Mouse (Mus musculus): ENCODE results near the gene Gnptab. TPM values are rescaled to one million over a fixed set of nuclear protein-coding genes. Genes with fewer than 3 reads are reported as not detected.

Gnptab gene
- polyA plus RNA-seq, 1 experiment from 2014 or later: 8.0 TPM

DNA sequence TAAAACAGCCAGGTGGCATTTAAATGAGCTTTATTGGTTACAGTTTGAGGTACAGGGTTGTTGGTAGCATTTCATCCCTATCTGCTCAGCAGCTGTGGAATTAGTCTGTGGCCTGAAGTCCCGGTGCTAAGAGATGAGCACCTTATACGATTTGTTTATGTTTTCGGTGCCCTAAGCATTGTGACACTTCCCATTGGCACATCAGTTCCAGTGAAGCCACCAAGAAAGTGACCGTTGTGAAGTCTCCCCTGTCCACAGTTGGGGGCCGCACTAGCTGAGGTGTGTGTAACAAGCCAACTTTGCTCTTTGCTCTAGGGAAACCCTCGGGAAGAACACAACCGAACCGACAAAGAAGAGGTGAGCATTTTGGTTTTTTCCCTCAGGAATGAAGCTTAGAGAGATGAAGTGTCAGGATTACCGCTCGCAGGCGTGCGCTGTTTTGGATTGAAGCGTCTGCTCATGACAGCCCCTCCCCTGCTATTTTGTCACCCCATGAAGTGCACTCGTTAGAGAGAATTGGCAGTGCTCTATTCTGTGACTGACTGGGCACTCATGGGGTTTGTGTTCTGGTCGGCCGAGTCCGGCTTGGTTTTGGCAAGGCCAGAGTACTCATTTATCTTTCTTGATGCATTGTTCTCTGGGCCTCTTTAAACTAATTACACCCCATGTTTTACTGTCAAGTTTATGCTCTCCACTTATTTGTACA, 33.5 kb downstream of the Gnptab start:
- 53% methylated on average over 17 of the region's 17 CpGs for WGBS
- Histone ChIP-seq H3K9me3 (no peaks in the 10 kb centered on the region), H3K36me3 (peaks cover 12% of the 10 kb centered on the region), H3K27ac (no peak overlapping the region), H3K4me1 (replicated peaks) (peaks cover 5% of the 10 kb centered on the region), H3K27me3 (no peaks in the 10 kb centered on the region), H3K4me2 (no peak overlapping the region), H3K9ac (replicated peaks) (no peak overlapping the region), H3K4me3 (replicated peaks) (no peak overlapping the region)
- peak; percentile 20; the same call in 1 of the 2 replicates for ATAC-seq (ENCODE audit: insufficient number of reproducible peaks, insufficient read depth, low FRiP score, low TSS enrichment, low read depth)

DNA sequence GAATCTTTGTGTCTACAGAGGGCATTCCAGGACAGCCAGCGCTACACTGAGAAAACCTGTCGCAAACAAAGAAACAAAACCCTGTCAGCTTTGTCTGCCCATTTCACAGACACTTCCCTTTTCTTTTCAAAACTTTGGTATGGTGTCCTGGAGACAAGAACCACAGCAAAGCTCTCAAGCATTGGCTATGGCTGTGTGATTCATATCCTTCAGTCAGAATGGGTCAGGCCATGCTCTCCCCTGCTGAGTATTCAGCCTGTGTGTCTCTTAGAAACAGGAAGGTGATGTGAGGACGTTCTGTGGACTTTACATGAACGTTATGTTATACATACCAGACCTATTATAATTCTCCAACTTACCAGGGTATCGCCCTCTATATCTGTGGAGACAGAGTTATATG, 38.8 kb downstream of the Gnptab start:
- 92% methylated on average over 5 of the region's 5 CpGs for whole genome bisulfite sequencing

DNA sequence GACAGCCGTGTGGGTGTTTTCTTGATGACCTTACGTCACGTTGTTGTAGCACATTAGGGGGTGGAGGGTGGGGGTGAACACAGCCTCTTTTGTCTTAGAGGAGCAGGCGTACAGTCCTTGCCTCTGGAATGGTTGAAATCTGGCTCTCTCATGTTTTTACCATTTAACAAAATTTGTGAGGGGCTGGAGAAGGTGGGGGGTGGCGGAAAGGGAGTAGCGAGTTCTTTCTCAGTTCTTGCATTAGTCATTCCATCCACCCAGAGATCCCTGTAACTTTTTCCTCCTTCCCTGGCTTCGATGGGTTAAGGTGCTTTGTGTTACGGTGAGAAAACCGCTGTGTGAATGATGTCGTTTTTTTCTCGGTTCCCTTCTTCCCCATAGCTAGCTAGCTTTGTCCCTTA, 41.2 kb downstream of the Gnptab start:
- H3K4me2 ChIP-seq: no peak overlapping the region
- H3K9ac ChIP-seq (replicated peaks): no peak overlapping the region
- H3K27me3 ChIP-seq: no peaks in the 10 kb centered on the region
- H3K4me1 ChIP-seq (replicated peaks): no peaks in the 10 kb centered on the region
- peaks cover 29% of the 10 kb centered on the region for H3K36me3 ChIP-seq
- no peaks in the 10 kb centered on the region for H3K9me3 ChIP-seq
- 81% methylated on average over 11 of the region's 11 CpGs for WGBS
- no peak overlapping the region for H3K4me3 ChIP-seq (replicated peaks)
- ATAC-seq (ENCODE audit: insufficient number of reproducible peaks, insufficient read depth, low FRiP score, low TSS enrichment, low read depth): no peak
- H3K27ac ChIP-seq: no peak overlapping the region

More for the DNA sequence above, 38.8 kb downstream of the Gnptab start:
- no peak for ATAC-seq (ENCODE audit: insufficient number of reproducible peaks, insufficient read depth, low FRiP score, low TSS enrichment, low read depth)
- Histone ChIP-seq H3K4me2 (no peak overlapping the region), H3K9ac (replicated peaks) (no peak overlapping the region), H3K9me3 (no peaks in the 10 kb centered on the region), H3K27me3 (no peaks in the 10 kb centered on the region), H3K36me3 (peaks cover 22% of the 10 kb centered on the region), H3K4me1 (replicated peaks) (no peaks in the 10 kb centered on the region), H3K27ac (no peak overlapping the region), H3K4me3 (replicated peaks) (no peak overlapping the region)

DNA sequence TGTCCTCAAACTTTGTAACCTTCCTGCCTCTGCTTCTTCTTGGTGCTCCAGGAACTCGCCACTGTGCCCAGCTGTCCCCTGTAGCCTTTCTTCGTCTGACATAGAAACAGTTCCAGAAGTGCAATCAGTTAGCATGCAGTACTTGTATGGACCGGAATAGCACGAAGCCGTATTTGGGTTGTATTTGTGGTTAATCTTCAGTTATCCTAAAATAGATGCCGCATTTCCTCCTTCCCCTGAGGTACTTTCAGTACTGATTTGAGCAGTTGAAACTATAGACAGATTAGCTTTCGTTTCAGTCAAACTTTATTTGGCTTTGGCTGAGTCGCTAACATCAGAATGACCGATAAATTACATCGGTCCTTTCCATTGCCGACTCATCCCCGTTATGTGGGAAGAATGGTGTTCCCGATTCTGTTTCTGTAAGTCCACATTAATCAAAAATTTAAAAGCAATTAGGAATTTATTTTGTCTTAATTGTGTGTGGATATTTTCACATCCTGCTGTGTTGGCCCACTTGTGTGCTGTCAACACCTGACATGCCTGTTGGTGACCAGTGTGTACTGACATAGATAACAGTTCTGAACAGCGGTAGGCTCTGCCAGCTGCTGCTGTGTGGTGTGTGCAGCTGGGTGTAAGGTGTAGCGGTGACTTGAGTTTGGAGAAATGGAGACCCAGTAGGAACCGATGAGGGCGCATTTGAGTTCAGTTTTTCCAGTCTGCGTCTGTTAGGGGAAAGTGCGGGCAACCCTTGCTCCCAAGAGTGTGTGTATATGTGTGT, 41.9 kb downstream of the Gnptab start:
- Histone ChIP-seq H3K4me3 (replicated peaks) (no peak overlapping the region), H3K4me1 (replicated peaks) (no peaks in the 10 kb centered on the region), H3K4me2 (no peak overlapping the region), H3K27ac (no peak overlapping the region), H3K9ac (replicated peaks) (no peak overlapping the region), H3K36me3 (peaks cover 23% of the 10 kb centered on the region; the same call in 1 of the 2 replicates), H3K9me3 (no peaks in the 10 kb centered on the region), H3K27me3 (no peaks in the 10 kb centered on the region)
- 93% methylated on average over 19 of the region's 19 CpGs for WGBS
- no peak for ATAC-seq (ENCODE audit: insufficient number of reproducible peaks, insufficient read depth, low FRiP score, low TSS enrichment, low read depth)

DNA sequence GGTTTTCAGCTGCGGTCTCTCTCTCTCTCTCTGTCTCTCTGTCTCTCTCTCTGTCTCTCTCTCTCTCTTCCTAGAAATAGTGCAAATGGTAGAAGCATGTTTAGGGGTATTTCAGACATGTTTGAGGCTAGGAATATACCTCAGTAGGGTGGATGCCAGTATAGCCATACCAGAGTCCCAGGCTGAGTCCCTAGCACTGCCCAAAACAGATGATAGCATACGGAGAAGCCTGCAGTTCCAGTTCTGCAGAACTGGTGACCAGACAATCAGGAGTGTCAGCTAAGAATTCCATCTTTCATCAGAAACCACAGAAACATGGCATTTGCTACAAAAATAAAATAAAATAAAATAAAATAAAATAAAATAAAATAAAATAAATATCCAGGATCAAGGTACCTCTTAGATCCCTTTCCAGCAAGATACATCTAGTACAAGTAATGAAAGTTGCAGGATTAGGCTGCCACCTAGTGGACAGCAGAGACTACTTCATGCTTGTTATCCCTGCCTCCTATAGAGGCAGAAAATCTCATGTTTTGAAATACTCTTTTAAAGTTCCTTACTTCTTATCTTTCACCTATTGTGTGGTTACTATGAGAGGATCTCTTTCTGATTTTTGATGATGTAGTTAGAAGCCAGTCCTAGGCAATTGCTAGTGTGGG, 47.4 kb downstream of the Gnptab start:
- Histone ChIP-seq H3K4me3 (replicated peaks) (no peak overlapping the region), H3K9me3 (no peaks in the 10 kb centered on the region), H3K4me1 (replicated peaks) (no peaks in the 10 kb centered on the region), H3K9ac (replicated peaks) (no peak overlapping the region), H3K27me3 (no peaks in the 10 kb centered on the region), H3K36me3 (peaks cover 32% of the 10 kb centered on the region), H3K27ac (no peak overlapping the region), H3K4me2 (no peak overlapping the region)
- 98% methylated on average over 2 of the region's 2 CpGs for WGBS
- no peak for ATAC-seq (ENCODE audit: insufficient number of reproducible peaks, insufficient read depth, low FRiP score, low TSS enrichment, low read depth)

DNA sequence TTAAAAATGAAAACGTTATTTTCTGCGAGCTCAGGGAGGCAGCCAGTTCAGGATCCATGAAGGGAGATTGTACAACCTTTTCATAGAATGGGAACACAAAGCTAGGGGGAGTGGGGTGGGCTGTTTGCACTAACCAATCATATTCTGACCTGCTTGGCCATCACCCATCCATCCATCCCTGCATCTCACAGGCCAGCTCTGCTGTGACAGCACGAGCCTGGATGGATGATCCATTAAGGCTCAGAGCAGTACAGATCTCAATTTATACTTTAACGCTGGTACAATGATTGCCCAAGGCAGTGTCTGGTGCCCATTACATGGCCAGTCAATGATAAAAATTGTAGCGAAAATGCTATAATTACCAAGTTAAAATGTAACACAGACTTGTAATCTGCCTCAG, 48.0 kb downstream of the Gnptab start:
- no peak overlapping the region for H3K9ac ChIP-seq (replicated peaks)
- H3K36me3 ChIP-seq: peaks cover 36% of the 10 kb centered on the region
- 60% methylated on average over 5 of the region's 5 CpGs for WGBS
- H3K27ac ChIP-seq: no peak overlapping the region
- no peak for ATAC-seq (ENCODE audit: insufficient number of reproducible peaks, insufficient read depth, low FRiP score, low TSS enrichment, low read depth)
- no peak overlapping the region for H3K4me2 ChIP-seq
- H3K4me3 ChIP-seq (replicated peaks): no peak overlapping the region
- H3K9me3 ChIP-seq: no peaks in the 10 kb centered on the region
- H3K27me3 ChIP-seq: no peaks in the 10 kb centered on the region
- H3K4me1 ChIP-seq (replicated peaks): no peaks in the 10 kb centered on the region

DNA sequence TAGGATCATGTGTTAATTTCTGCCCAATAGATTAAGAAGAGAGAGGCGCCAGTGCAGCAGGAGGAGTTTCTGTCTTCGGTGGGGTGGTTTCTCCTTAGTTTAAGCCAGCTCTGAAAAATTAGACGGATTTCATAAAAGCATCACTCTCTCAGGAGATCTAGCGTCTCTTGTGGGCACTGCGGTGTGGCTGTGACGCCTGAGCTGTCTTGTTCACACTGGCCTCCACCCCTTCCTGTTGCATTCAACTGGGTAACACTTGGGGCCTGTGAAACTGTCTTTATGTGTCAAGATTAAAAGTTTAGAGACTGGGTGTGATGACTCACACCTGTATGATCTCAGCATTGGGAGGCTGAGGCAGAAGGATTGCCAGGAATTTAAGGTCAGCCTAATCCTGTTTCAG, 49.1 kb downstream of the Gnptab start:
- no peaks in the 10 kb centered on the region for H3K9me3 ChIP-seq
- H3K27me3 ChIP-seq: no peaks in the 10 kb centered on the region
- no peak overlapping the region for H3K4me3 ChIP-seq (replicated peaks)
- H3K9ac ChIP-seq (replicated peaks): no peak overlapping the region
- H3K4me1 ChIP-seq (replicated peaks): no peaks in the 10 kb centered on the region
- no peak overlapping the region for H3K27ac ChIP-seq
- no peak overlapping the region for H3K4me2 ChIP-seq
- ATAC-seq (ENCODE audit: insufficient number of reproducible peaks, insufficient read depth, low FRiP score, low TSS enrichment, low read depth): no peak
- 88% methylated on average over 6 of the region's 6 CpGs for WGBS
- H3K36me3 ChIP-seq: peaks cover 40% of the 10 kb centered on the region

DNA sequence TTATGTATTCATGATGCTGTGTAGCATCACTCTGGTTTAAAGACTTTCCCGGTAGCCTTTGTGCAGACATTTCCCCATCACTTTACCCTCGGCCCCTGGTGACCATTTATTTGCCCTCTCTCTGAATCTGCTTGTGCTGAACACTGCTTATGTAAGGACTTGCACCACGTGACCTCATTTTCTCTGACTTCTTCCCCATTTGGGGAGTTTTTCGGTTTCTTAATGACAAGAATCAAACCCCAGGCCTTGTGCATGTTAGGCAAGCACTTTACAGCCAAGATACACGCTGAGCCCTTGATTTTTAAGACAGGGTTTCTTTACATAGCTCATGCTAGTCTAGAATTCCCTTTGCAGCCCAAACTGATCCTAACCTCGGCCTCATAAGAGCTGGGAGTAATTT, 62.3 kb downstream of the Gnptab start:
- no peak for ATAC-seq (ENCODE audit: insufficient number of reproducible peaks, insufficient read depth, low FRiP score, low TSS enrichment, low read depth)
- WGBS: 84% methylated on average over 6 of the region's 6 CpGs
- H3K4me1 ChIP-seq (replicated peaks): no peaks in the 10 kb centered on the region
- no peaks in the 10 kb centered on the region for H3K9me3 ChIP-seq
- H3K27me3 ChIP-seq: no peaks in the 10 kb centered on the region
- no peak overlapping the region for H3K4me3 ChIP-seq (replicated peaks)
- no peak overlapping the region for H3K9ac ChIP-seq (replicated peaks)
- H3K27ac ChIP-seq: no peak overlapping the region
- H3K4me2 ChIP-seq: no peak overlapping the region
- peaks cover 30% of the 10 kb centered on the region; the same call in 1 of the 2 replicates for H3K36me3 ChIP-seq

DNA sequence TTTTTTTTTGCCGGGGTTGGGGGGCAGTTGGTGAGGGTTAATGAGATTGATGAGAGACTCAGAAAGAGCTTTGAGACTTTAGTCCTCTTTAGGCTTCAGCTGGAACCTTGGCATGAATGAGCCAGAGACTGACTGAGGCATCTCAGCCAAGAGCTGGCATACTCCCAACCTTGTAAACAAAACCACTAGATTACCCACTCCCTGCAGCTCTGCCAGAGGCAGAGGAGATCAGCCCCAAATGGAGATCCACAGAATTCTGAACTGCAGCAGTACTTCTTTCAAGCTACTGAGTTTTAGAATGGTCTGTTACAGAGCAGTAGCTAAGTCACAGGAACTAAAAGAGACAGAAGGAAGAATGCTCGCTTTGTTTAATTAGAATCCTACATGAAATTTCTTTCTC, 72.3 kb downstream of the Gnptab start:
- WGBS: 82% methylated on average over 2 of the region's 2 CpGs
- no peaks in the 10 kb centered on the region for H3K9me3 ChIP-seq
- H3K36me3 ChIP-seq: no peaks in the 10 kb centered on the region
- H3K9ac ChIP-seq (replicated peaks): no peak overlapping the region
- no peaks in the 10 kb centered on the region for H3K27me3 ChIP-seq
- no peak overlapping the region for H3K4me2 ChIP-seq
- no peak overlapping the region for H3K4me3 ChIP-seq (replicated peaks)
- H3K27ac ChIP-seq: no peak overlapping the region
- no peaks in the 10 kb centered on the region for H3K4me1 ChIP-seq (replicated peaks)
- no peak for ATAC-seq (ENCODE audit: insufficient number of reproducible peaks, insufficient read depth, low FRiP score, low TSS enrichment, low read depth)

DNA sequence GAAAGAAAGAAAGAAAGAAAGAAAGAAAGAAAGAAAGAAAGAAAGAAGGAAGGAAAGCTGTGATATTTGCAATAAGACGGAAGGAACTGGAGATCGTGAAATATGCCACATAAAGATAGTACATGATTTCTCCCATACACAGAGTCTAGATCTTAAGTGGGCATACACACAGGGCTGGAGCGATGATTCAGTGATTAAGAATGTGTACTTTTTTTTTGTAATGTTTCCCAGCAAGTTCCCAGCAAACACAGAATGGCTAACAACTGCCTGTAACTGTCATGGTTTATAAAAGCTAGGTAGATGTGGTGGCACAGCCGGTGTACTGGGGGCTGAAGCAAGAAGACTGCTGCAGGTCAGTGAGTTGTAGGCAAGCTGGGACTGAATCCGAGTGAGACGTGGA, 73.1 kb downstream of the Gnptab start:
- H3K9ac ChIP-seq (replicated peaks): no peak overlapping the region
- H3K27me3 ChIP-seq: no peaks in the 10 kb centered on the region
- H3K4me1 ChIP-seq (replicated peaks): no peaks in the 10 kb centered on the region
- H3K4me3 ChIP-seq (replicated peaks): no peak overlapping the region
- H3K36me3 ChIP-seq: no peaks in the 10 kb centered on the region
- H3K27ac ChIP-seq: no peak overlapping the region
- no peaks in the 10 kb centered on the region for H3K9me3 ChIP-seq
- no peak overlapping the region for H3K4me2 ChIP-seq
- WGBS: 87% methylated on average over 6 of the region's 6 CpGs
- ATAC-seq (ENCODE audit: insufficient number of reproducible peaks, insufficient read depth, low FRiP score, low TSS enrichment, low read depth): no peak

DNA sequence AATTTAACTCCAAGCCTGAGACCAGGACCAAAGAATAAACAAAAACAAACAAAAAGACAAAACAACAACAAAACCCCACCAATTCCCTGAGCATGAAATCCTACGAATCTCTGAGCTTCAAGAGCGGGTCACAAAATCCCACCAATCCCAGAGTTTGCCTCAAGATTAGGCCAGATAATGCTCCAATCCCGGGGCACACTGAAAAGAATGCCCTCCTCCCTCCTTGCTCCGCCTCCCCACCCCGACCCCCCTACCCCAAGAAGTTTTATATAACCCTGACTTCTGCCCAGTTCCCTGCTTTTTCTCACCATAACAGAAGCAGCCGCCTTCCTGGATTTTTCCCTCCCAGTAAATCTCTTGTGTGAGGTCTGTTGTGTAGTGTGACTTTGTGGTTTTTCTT, 78.9 kb downstream of the Gnptab start:
- Histone ChIP-seq H3K4me2 (0 out of 2 replicates have a peak overlapping the region, but pooled peaks have one; percentile 1), H3K36me3 (no peaks in the 10 kb centered on the region), H3K4me1 (replicated peaks) (0 out of 2 replicates have a peak, but pooled peaks cover 3% of the 10 kb centered on the region), H3K4me3 (replicated peaks) (no peak overlapping the region), H3K27me3 (no peaks in the 10 kb centered on the region), H3K9me3 (no peaks in the 10 kb centered on the region), H3K27ac (no peak overlapping the region), H3K9ac (replicated peaks) (no peak overlapping the region)
- no peak for ATAC-seq (ENCODE audit: insufficient number of reproducible peaks, insufficient read depth, low FRiP score, low TSS enrichment, low read depth)
- 33% methylated on average over 6 of the region's 6 CpGs for WGBS
